Mouse (Mus musculus): ENCODE measurements around the gene Nicn1.

Nicn1 gene

GRCm38 (mm10) chr9:108337848-108338550 is 47.8 kb downstream of the Nicn1 start:
- DNase-seq (ENCODE audit: low spot score in 2 of 2): no peak

GRCm38 (mm10) chr9:108338551-108338885 is 48.3 kb downstream of the Nicn1 start:
- DNase-seq (ENCODE audit: low spot score in 2 of 2): no peak

- peak; percentile 91 to 93 for DNase-seq (ENCODE audit: low spot score in 2 of 2)
Measured at GRCm38 (mm10) chr9:108338886-108339781, 48.9 kb downstream of the Nicn1 start, which contains the start of gene Gpx1. Gpx1 (plus strand) TSS chr9:108338903.

DNA sequence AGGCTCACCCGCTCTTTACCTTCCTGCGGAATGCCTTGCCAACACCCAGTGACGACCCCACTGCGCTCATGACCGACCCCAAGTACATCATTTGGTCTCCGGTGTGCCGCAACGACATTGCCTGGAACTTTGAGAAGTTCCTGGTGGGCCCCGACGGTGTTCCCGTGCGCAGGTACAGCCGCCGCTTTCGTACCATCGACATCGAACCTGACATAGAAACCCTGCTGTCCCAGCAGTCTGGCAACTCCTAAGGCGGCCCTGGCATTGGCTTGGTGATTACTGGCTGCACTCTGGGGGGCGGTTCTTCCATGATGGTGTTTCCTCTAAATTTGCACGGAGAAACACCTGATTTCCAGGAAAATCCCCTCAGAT is 49.6 kb downstream of the Nicn1 start:
- peak in 1 of 2 experiments; percentile 36 for DNase-seq (ENCODE audit: low spot score in 2 of 2)

GRCm38 (mm10) chr9:108340258-108341138 is 50.3 kb downstream of the Nicn1 start:
- DNase-seq (ENCODE audit: low spot score in 2 of 2): peak in 1 of 2 experiments; percentile 25

DNA sequence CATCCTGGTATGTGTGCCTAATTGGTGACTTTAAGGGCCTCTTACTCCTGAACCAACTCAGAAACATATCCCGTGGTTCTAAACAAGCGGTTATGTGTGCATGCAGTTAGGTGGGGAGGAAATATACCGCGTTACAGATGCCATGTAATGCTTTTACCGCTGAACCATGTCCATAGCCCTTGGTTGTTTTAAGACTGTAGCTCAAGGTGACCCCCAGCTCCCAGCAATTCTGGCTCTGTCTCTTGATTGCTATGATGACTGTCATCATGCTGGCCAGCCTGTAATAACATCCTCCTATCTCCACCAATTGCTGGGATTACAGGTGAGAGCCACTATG is 50.9 kb downstream of the Nicn1 start:
- no peak for DNase-seq (ENCODE audit: low spot score in 2 of 2)

GRCm38 (mm10) chr9:108341801-108342200 is 51.6 kb downstream of the Nicn1 start:
- no peak for DNase-seq (ENCODE audit: low spot score in 2 of 2)

GRCm38 (mm10) chr9:108342301-108342831 is 52.1 kb downstream of the Nicn1 start:
- no peak for DNase-seq (ENCODE audit: low spot score in 2 of 2)

DNA sequence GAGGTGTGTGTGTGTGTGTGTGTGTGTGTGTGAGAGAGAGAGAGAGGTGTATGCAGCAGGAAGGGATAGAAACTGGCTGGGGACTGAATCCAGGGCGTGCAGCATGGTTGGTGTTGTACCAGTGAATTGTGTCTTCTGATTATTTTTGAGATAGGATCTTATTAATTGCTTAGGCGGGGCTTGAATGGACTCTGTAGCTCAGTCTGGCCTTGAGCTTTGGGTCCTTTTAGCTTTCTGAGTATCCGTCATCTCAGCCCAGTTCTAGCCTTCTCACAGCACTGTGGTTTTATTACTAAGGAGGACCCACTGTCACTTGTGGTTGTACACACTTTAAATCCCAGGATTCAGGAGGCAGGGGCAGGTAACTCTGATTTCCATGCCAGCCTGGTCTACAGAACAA is 53.1 kb downstream of the Nicn1 start:
- DNase-seq (ENCODE audit: low spot score in 2 of 2): no peak

GRCm38 (mm10) chr9:108343835-108344234 is 53.6 kb downstream of the Nicn1 start:
- no peak for DNase-seq (ENCODE audit: low spot score in 2 of 2)

DNA sequence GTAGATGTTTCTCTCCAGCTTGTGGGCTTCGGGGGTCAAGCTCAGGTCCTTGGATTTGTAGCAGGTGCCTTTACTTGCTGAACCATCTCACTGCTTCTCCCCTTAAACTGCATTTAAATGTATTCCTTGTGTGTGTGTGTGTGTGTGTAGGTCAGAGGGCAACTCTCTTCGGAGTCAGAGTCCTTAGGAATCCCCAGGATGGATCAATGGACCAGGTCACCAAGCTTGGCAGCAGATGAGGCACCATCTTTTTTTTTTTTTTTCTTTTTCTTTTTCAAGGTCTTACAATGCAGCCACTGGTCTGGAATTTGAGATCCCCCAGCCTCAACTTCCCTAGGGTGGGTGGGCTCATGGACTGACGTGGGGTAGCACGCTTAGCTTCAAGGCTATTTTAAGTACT is 54.2 kb downstream of the Nicn1 start:
- no peak for DNase-seq (ENCODE audit: low spot score in 2 of 2)
